Mouse (Mus musculus): ENCODE measurements at regions not wholly inside any gene's neighbourhood (a gene's known extent, or its start where the extent isn't known, plus 50 kb on each side); places are given as distances from the start of the nearest gene placed in this dataset.

GRCm38 (mm10) chr7:70433358-70433757, 66.8 kb upstream of the Nr2f2 start:
- no peak overlapping the region for H3K27ac ChIP-seq (ENCODE audit: insufficient read depth, low read depth, low read length)
- TF ChIP-seq POLR2A (IDR thresholded peaks at IDR 0.05; ENCODE audit: low read depth, low read length) (no peak), CTCF (IDR thresholded peaks at IDR 0.05; ENCODE audit: extremely low read depth, insufficient read length, insufficient replicate concordance, low read depth, low read length) (no peak)
- 91% methylated on average over 6 of the region's 6 CpGs for WGBS
- no peaks in the 10 kb centered on the region for H3K36me3 ChIP-seq (ENCODE audit: control insufficient read depth, insufficient read depth, low read length)
- H3K4me1 ChIP-seq (ENCODE audit: control insufficient read depth, insufficient read depth, insufficient read length, low read length), result no peaks in the 10 kb centered on the region
- no peak overlapping the region for H3K4me3 ChIP-seq (ENCODE audit: low read depth, low read length)
- no peaks in the 10 kb centered on the region for H3K27me3 ChIP-seq (ENCODE audit: control insufficient read depth, insufficient read depth, low read length)

- Histone ChIP-seq H3K27me3 (ENCODE audit: control insufficient read depth, insufficient read depth, low read length) (no peaks in the 10 kb centered on the region), H3K27ac (ENCODE audit: insufficient read depth, low read depth, low read length) (no peak overlapping the region), H3K36me3 (ENCODE audit: control insufficient read depth, insufficient read depth, low read length) (no peaks in the 10 kb centered on the region), H3K4me1 (ENCODE audit: control insufficient read depth, insufficient read depth, insufficient read length, low read length) (no peaks in the 10 kb centered on the region), H3K4me3 (ENCODE audit: low read depth, low read length) (no peak overlapping the region)
- TF ChIP-seq CTCF (IDR thresholded peaks at IDR 0.05; ENCODE audit: extremely low read depth, insufficient read length, insufficient replicate concordance, low read depth, low read length) (no peak), POLR2A (IDR thresholded peaks at IDR 0.05; ENCODE audit: low read depth, low read length) (no peak)
- WGBS, result 53% methylated on average over 2 of the region's 2 CpGs
Observed at GRCm38 (mm10) chr7:70431712-70432111, 65.2 kb upstream of the Nr2f2 start.

- Histone ChIP-seq H3K36me3 (ENCODE audit: control insufficient read depth, insufficient read depth, low read length) (no peaks in the 10 kb centered on the region), H3K27ac (ENCODE audit: insufficient read depth, low read depth, low read length) (no peak overlapping the region), H3K4me1 (ENCODE audit: control insufficient read depth, insufficient read depth, insufficient read length, low read length) (no peaks in the 10 kb centered on the region), H3K27me3 (ENCODE audit: control insufficient read depth, insufficient read depth, low read length) (no peaks in the 10 kb centered on the region), H3K4me3 (ENCODE audit: low read depth, low read length) (no peak overlapping the region)
- 23% methylated on average over 2 of the region's 2 CpGs for WGBS
- no peak for TF ChIP-seq CTCF (IDR thresholded peaks at IDR 0.05; ENCODE audit: extremely low read depth, insufficient read length, insufficient replicate concordance, low read depth, low read length)
- no peak for TF ChIP-seq POLR2A (IDR thresholded peaks at IDR 0.05; ENCODE audit: low read depth, low read length)
Observed at GRCm38 (mm10) chr7:70429326-70429725, 62.8 kb upstream of the Nr2f2 start.

GRCm38 (mm10) chr7:70424231-70424620, 57.7 kb upstream of the Nr2f2 start:
- H3K4me3 ChIP-seq (ENCODE audit: low read depth, low read length), result no peak overlapping the region
- H3K27ac ChIP-seq (ENCODE audit: insufficient read depth, low read depth, low read length), result no peak overlapping the region
- no peak for TF ChIP-seq POLR2A (IDR thresholded peaks at IDR 0.05; ENCODE audit: low read depth, low read length)
- no peak for TF ChIP-seq CTCF (IDR thresholded peaks at IDR 0.05; ENCODE audit: extremely low read depth, insufficient read length, insufficient replicate concordance, low read depth, low read length)
- H3K27me3 ChIP-seq (ENCODE audit: control insufficient read depth, insufficient read depth, low read length), result no peaks in the 10 kb centered on the region
- H3K4me1 ChIP-seq (ENCODE audit: control insufficient read depth, insufficient read depth, insufficient read length, low read length), result no peaks in the 10 kb centered on the region
- WGBS, result 84% methylated on average over 4 of the region's 4 CpGs
- H3K36me3 ChIP-seq (ENCODE audit: control insufficient read depth, insufficient read depth, low read length), result no peaks in the 10 kb centered on the region

- Histone ChIP-seq H3K4me1 (ENCODE audit: control insufficient read depth, insufficient read depth, insufficient read length, low read length) (no peaks in the 10 kb centered on the region), H3K27ac (ENCODE audit: insufficient read depth, low read depth, low read length) (no peak overlapping the region), H3K36me3 (ENCODE audit: control insufficient read depth, insufficient read depth, low read length) (no peaks in the 10 kb centered on the region), H3K4me3 (ENCODE audit: low read depth, low read length) (no peak overlapping the region), H3K27me3 (ENCODE audit: control insufficient read depth, insufficient read depth, low read length) (no peaks in the 10 kb centered on the region)
- 48% methylated on average over 10 of the region's 10 CpGs for WGBS
- TF ChIP-seq CTCF (IDR thresholded peaks at IDR 0.05; ENCODE audit: extremely low read depth, insufficient read length, insufficient replicate concordance, low read depth, low read length), result no peak
- no peak for TF ChIP-seq POLR2A (IDR thresholded peaks at IDR 0.05; ENCODE audit: low read depth, low read length)
Observed at GRCm38 (mm10) chr7:70423524-70424230, 57.1 kb upstream of the Nr2f2 start.

- H3K4me3 ChIP-seq (ENCODE audit: low read depth, low read length), result no peak overlapping the region
- no peaks in the 10 kb centered on the region for H3K4me1 ChIP-seq (ENCODE audit: control insufficient read depth, insufficient read depth, insufficient read length, low read length)
- no peaks in the 10 kb centered on the region for H3K27me3 ChIP-seq (ENCODE audit: control insufficient read depth, insufficient read depth, low read length)
- no peak for TF ChIP-seq CTCF (IDR thresholded peaks at IDR 0.05; ENCODE audit: extremely low read depth, insufficient read length, insufficient replicate concordance, low read depth, low read length)
- no peak for TF ChIP-seq POLR2A (IDR thresholded peaks at IDR 0.05; ENCODE audit: low read depth, low read length)
- WGBS, result 38% methylated on average over 10 of the region's 10 CpGs
- no peak overlapping the region for H3K27ac ChIP-seq (ENCODE audit: insufficient read depth, low read depth, low read length)
- no peaks in the 10 kb centered on the region for H3K36me3 ChIP-seq (ENCODE audit: control insufficient read depth, insufficient read depth, low read length)
Observed at GRCm38 (mm10) chr7:70416185-70416941, 49.8 kb upstream of the Nr2f2 start.
